Mouse (Mus musculus): ENCODE results near the gene Gas7.

DNA sequence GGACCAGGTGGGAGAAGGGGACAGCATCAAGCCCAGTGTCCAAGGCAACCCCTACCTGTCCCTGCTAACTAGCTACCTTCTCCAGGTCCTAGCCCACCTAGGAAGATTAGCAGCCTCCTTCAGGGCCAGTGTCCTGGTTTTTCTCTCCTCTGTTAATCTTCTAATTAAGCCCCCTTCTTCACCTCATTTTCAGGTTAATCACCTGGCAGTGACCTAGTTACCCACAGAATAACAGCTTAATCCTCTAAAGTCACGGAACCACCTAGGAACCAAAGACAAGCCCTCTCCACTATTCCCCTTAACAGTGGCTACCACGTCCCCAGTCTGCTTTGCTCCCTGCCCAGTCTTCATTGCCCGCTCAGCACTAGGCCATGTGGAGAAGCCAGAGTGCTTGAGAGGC lies 226.6 kb downstream of the Gas7 start:
- TF ChIP-seq EP300 (IDR thresholded peaks at IDR 0.05; ENCODE audit: low read depth) = no peak
- no peak for TF ChIP-seq CTCF (IDR thresholded peaks at IDR 0.05; ENCODE audit: low read depth)
